Mouse (Mus musculus) brown adipose tissue, adult 24 weeks (tissue): ENCODE measurements around the gene Olfr544. TPM values are rescaled to one million over a fixed set of nuclear protein-coding genes. Genes with fewer than 3 reads are reported as not detected.

ENCODE experiments used
- H3K27ac ChIP-seq: fragments of 200-500 bp; replicated peaks from 2 replicates; pipeline ENCODE4 v1.5.1; 2012; ENCODE audit warnings: low read depth, mild to moderate bottlenecking, low read length
- H3K4me1 ChIP-seq: fragments of 200-500 bp; 2 replicates; pipeline ENCODE4 v1.6.1; 2012; ENCODE audit warnings: low read length, mixed read lengths; ENCODE audit not compliant: control insufficient read depth, insufficient read depth, insufficient read length
- H3K4me3 ChIP-seq: fragments of 200-500 bp; 2 replicates; pipeline ENCODE4 v1.5.1; 2012; ENCODE audit warnings: low read depth, mild to moderate bottlenecking, low read length, moderate library complexity; ENCODE audit not compliant: insufficient read depth
- polyA plus RNA-seq: library from polyadenylated mRNA; stranded (reverse); fragments of >200 nt; gene quantifications from 2 replicates; pipeline ENCODE4 v1.2.4, GENCODE M21; 2012; ENCODE audit not compliant: missing spikeins, insufficient read depth, insufficient read length

Gene Olfr544
- polyA plus RNA-seq, 1 experiment = not detected

- no peaks in the 10 kb centered on the region for H3K4me1 ChIP-seq
- H3K4me3 ChIP-seq = peak within 1 kb of the TSS; percentile 82
- 0 out of 2 replicates have a peak within 1 kb of the TSS, but pooled peaks have one; percentile 23 for H3K27ac ChIP-seq
Measured at GRCm38 (mm10) chr7:102441657-102442391, 46.3 kb downstream of the Olfr544 start, which contains the start of gene Rrm1. TSS of gene Rrm1 (plus strand) at chr7:102441695.

- H3K4me3 ChIP-seq = peak overlapping the region; percentile 14
- H3K4me1 ChIP-seq = no peaks in the 10 kb centered on the region
- H3K27ac ChIP-seq = 0 out of 2 replicates have a peak overlapping the region, but pooled peaks have one; percentile 4
Measured at GRCm38 (mm10) chr7:102440822-102441656, 47.1 kb downstream of the Olfr544 start.

GRCm38 (mm10) chr7:102434344-102434743 lies 53.8 kb downstream of the Olfr544 start:
- H3K4me1 ChIP-seq = no peaks in the 10 kb centered on the region
- no peak overlapping the region for H3K27ac ChIP-seq
- no peak overlapping the region for H3K4me3 ChIP-seq

Other genes with a start within 250 kb of the Olfr544 start
- gene Rhog, start 232.3 kb downstream of the Olfr544 start, polyA plus RNA-seq = 25.4 and 29.6 TPM in 2 replicates
- gene Stim1, start 220.5 kb downstream of the Olfr544 start, polyA plus RNA-seq = 46.5 and 52.6 TPM in 2 replicates
- 19.5 and 26.1 TPM in 2 replicates for gene Rrm1, start 46.6 kb downstream of the Olfr544 start, polyA plus RNA-seq
- not detected in 2 replicates for gene Olfr543, start 6.6 kb downstream of the Olfr544 start, polyA plus RNA-seq
- gene Olfr545, start 11.3 kb upstream of the Olfr544 start, polyA plus RNA-seq = not detected in 2 replicates
- not detected in 2 replicates for gene Olfr547, start 46.4 kb upstream of the Olfr544 start, polyA plus RNA-seq
- gene Olfr548-ps1, start 52.6 kb upstream of the Olfr544 start, polyA plus RNA-seq = not detected in 2 replicates
- not detected in 2 replicates for gene Olfr549, start 61.6 kb upstream of the Olfr544 start, polyA plus RNA-seq
- gene Trim21, start 77.2 kb upstream of the Olfr544 start, polyA plus RNA-seq = 3.1 and 4.2 TPM in 2 replicates
- not detected in 2 replicates for gene Olfr550, start 83.1 kb upstream of the Olfr544 start, polyA plus RNA-seq
- not detected in 2 replicates for gene Olfr551, start 103.6 kb upstream of the Olfr544 start, polyA plus RNA-seq
- gene Olfr552, start 109.5 kb upstream of the Olfr544 start, polyA plus RNA-seq = not detected in 2 replicates
- gene Olfr553, start 129.9 kb upstream of the Olfr544 start, polyA plus RNA-seq = not detected in 2 replicates
- not detected in 2 replicates for gene Olfr554, start 150.1 kb upstream of the Olfr544 start, polyA plus RNA-seq
- gene Olfr555, start 170.5 kb upstream of the Olfr544 start, polyA plus RNA-seq = not detected in 2 replicates
- gene Olfr556, start 176.6 kb upstream of the Olfr544 start, polyA plus RNA-seq = not detected in 2 replicates
- 6.3 and 7.5 TPM in 2 replicates for gene Trim68, start 199.0 kb upstream of the Olfr544 start, polyA plus RNA-seq
- not detected in 2 replicates for gene Olfr557, start 207.6 kb upstream of the Olfr544 start, polyA plus RNA-seq
- gene Olfr558, start 213.9 kb upstream of the Olfr544 start, polyA plus RNA-seq = 1.3 and 2.3 TPM in 2 replicates
- gene Olfr33, start 230.8 kb upstream of the Olfr544 start, polyA plus RNA-seq = not detected in 2 replicates
- not detected in 2 replicates for gene Olfr559, start 239.2 kb upstream of the Olfr544 start, polyA plus RNA-seq